Mouse (Mus musculus) kidney, embryonic 14.5 days (tissue): ENCODE data around the gene Myo18a. TPM values are rescaled to one million over a fixed set of nuclear protein-coding genes. Genes with fewer than 3 reads are reported as not detected.

ENCODE experiments used
- ATAC-seq: fragments of 200-750 bp; cut with Nextera tagmentation; 2 replicates; pipeline ENCODE4 v1.8.0; 2017; ENCODE audit warnings: moderate number of reproducible peaks, mild to moderate bottlenecking, moderate TSS enrichment, moderate library complexity; ENCODE audit not compliant: low FRiP score, low TSS enrichment
- H3K27ac ChIP-seq: fragments of 300-500 bp; sonication (generic); 2 replicates; pipeline ENCODE4 v1.5.1; 2014; ENCODE audit warnings: low read depth, mild to moderate bottlenecking, low read length, moderate library complexity, mixed read lengths
- H3K27me3 ChIP-seq: fragments of 300-500 bp; sonication (generic); 2 replicates; pipeline ENCODE4 v1.6.1; 2014; ENCODE audit warnings: mild to moderate bottlenecking, low read length; ENCODE audit not compliant: control insufficient read depth, insufficient read depth
- H3K36me3 ChIP-seq: fragments of 300-500 bp; sonication (generic); 2 replicates; pipeline ENCODE4 v1.6.1; 2014; ENCODE audit warnings: low read length, mixed read lengths; ENCODE audit not compliant: control insufficient read depth, insufficient read depth
- H3K4me1 ChIP-seq: fragments of 300-500 bp; sonication (generic); 2 replicates; pipeline ENCODE4 v1.6.1; 2014; ENCODE audit warnings: low read length, mixed read lengths; ENCODE audit not compliant: control insufficient read depth, insufficient read depth
- H3K4me2 ChIP-seq: fragments of 300-500 bp; sonication (generic); replicated peaks from 2 replicates; pipeline ENCODE4 v1.6.1; 2014; ENCODE audit warnings: low read depth, mild to moderate bottlenecking, low read length
- H3K4me3 ChIP-seq: fragments of 300-500 bp; sonication (generic); 2 replicates; pipeline ENCODE4 v1.5.1; 2014; ENCODE audit warnings: mild to moderate bottlenecking, low read length
- H3K9ac ChIP-seq: fragments of 300-500 bp; sonication (generic); 2 replicates; pipeline ENCODE4 v1.6.1; 2014; ENCODE audit warnings: low read depth, mild to moderate bottlenecking, low read length, moderate library complexity
- H3K9me3 ChIP-seq: fragments of 300-500 bp; sonication (generic); 2 replicates; pipeline ENCODE4 v1.6.1; 2016; ENCODE audit warnings: low read length; ENCODE audit not compliant: control insufficient read depth
- WGBS: fragments of 180-500 bp; shearing (Covaris S2); extraction: QIAGEN DNeasy Blood & Tissue Kit; methylation state at CpG from one replicate; pipeline ENCODE4 v1.1.7; 2014; 5-methylcytosine and 5-hydroxymethylcytosine counted together
- polyA plus RNA-seq: library from polyadenylated mRNA; unstranded; fragments of >200 nt; fragmentation: Nextera tagmentation; extraction: Ambion mirVana; gene quantifications from 2 replicates; pipeline ENCODE4 v1.2.1, GENCODE M21; 2014

The Myo18a gene
- polyA plus RNA-seq, 1 experiment from 2014 or later = 21.1 TPM

GRCm38 (mm10) chr11:77787707-77788106 is 24.7 kb downstream of the Myo18a start, which contains the start of gene Gm10277:
TSS of gene Gm10277 (minus strand) at chr11:77787747.
- H3K27ac ChIP-seq = peak within 1 kb of the TSS; percentile 90; the same call in 1 of the 2 replicates
- no peak for ATAC-seq
- H3K9me3 ChIP-seq = no peaks in the 10 kb centered on the region
- no peaks in the 10 kb centered on the region for H3K36me3 ChIP-seq
- no peaks in the 10 kb centered on the region for H3K27me3 ChIP-seq
- H3K4me3 ChIP-seq = no peak within 1 kb of the TSS
- 91% methylated on average over 5 of the region's 5 CpGs for WGBS
- H3K4me1 ChIP-seq = peaks cover 52% of the 10 kb centered on the region
- H3K4me2 ChIP-seq = no peak within 1 kb of the TSS
- no peak within 1 kb of the TSS for H3K9ac ChIP-seq

DNA sequence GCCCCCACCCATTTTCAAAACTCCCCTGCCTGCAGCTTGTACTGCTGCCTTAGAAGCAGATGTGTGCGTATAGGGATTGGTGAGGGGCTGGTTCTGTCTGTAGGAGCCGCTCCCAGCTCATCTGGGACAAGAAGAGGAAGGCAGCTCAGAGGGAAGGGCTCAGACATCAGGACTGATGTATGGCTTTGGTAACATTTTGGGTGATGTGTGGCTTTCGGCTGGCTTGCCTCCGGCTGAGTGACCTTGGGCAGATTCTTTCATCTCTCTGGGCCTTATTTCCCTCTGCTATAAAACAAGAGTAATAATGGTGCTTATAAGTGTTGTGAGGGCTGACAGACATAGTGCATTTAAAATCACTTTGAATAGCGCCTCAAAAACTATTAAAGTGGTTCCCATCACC is 26.5 kb downstream of the Myo18a start:
- no peak overlapping the region for H3K4me2 ChIP-seq
- peaks cover 41% of the 10 kb centered on the region for H3K4me1 ChIP-seq
- H3K36me3 ChIP-seq = no peaks in the 10 kb centered on the region
- H3K27me3 ChIP-seq = no peaks in the 10 kb centered on the region
- no peak for ATAC-seq
- no peak overlapping the region for H3K4me3 ChIP-seq
- H3K9ac ChIP-seq = no peak overlapping the region
- 74% methylated on average over 5 of the region's 5 CpGs for WGBS
- H3K27ac ChIP-seq = no peak overlapping the region
- H3K9me3 ChIP-seq = no peaks in the 10 kb centered on the region

GRCm38 (mm10) chr11:77790286-77790685 is 27.2 kb downstream of the Myo18a start:
- Histone ChIP-seq H3K27me3 (no peaks in the 10 kb centered on the region), H3K36me3 (no peaks in the 10 kb centered on the region), H3K4me2 (no peak overlapping the region), H3K4me3 (no peak overlapping the region), H3K4me1 (peaks cover 35% of the 10 kb centered on the region), H3K27ac (peak overlapping the region; percentile 88), H3K9ac (0 out of 2 replicates have a peak overlapping the region, but pooled peaks have one; percentile 18), H3K9me3 (no peaks in the 10 kb centered on the region)
- ATAC-seq = no peak
- WGBS = 55% methylated on average over 9 of the region's 9 CpGs

- 32% methylated on average over 8 of the region's 8 CpGs for WGBS
Observed at GRCm38 (mm10) chr11:77791241-77791727, 28.2 kb downstream of the Myo18a start.

DNA sequence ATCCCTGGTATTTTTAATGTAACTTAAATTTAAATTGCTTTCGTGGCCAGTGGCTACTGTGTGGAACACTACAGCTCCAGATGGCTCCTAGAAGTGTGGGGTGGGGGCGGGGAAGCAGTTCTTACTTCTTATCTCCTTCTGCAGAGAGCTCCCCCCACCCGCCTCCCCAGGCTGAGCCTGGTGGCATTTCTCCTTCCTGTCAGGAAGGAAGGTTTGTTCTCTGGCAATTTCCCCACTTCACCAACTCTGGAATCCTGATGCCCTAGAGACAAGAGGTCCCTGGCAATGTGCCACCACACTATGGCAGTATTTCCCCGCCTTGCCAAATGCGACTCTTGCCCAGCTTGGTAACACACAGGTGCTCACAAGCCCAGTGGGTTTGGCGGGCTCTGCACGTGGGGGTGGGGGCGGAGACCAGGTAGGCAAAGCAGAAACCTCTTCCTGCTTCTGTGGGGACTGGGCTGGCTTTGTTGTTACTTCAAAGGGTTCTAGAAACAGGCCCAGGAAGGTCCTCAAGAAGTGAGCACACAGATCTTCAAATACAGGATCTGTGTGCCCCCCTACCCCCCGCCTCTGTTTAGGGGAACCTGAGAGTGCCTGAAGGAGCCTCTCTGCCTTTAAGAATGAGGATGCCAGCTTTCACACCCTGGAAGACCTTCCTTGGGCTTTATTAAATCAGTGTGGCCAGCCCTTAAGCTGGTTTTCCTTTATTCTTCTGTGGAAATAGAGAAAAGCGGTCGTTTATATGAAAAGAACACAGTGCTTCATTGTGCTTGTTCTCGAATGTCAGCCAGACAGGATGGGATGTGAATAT is 28.9 kb downstream of the Myo18a start:
- Histone ChIP-seq H3K4me3 (no peak overlapping the region), H3K4me2 (no peak overlapping the region), H3K4me1 (peaks cover 20% of the 10 kb centered on the region), H3K9me3 (no peaks in the 10 kb centered on the region), H3K36me3 (no peaks in the 10 kb centered on the region), H3K9ac (no peak overlapping the region), H3K27me3 (no peaks in the 10 kb centered on the region), H3K27ac (peak overlapping the region; percentile 88)
- WGBS = 47% methylated on average over 12 of the region's 12 CpGs
- no peak for ATAC-seq

More at GRCm38 (mm10) chr11:77791241-77791727, 28.2 kb downstream of the Myo18a start:
- ATAC-seq = no peak
- no peaks in the 10 kb centered on the region for H3K9me3 ChIP-seq
- no peak overlapping the region for H3K4me3 ChIP-seq
- H3K9ac ChIP-seq = peak overlapping the region; percentile 18; the same call in 1 of the 2 replicates
- H3K27me3 ChIP-seq = no peaks in the 10 kb centered on the region
- peaks cover 25% of the 10 kb centered on the region for H3K4me1 ChIP-seq
- H3K36me3 ChIP-seq = no peaks in the 10 kb centered on the region
- H3K27ac ChIP-seq = peak overlapping the region; percentile 88
- H3K4me2 ChIP-seq = no peak overlapping the region

GRCm38 (mm10) chr11:77792566-77792909 is 29.5 kb downstream of the Myo18a start:
- H3K4me1 ChIP-seq = peaks cover 20% of the 10 kb centered on the region
- peak overlapping the region; percentile 79 for H3K27ac ChIP-seq
- no peak for ATAC-seq
- H3K9me3 ChIP-seq = no peaks in the 10 kb centered on the region
- no peak overlapping the region for H3K9ac ChIP-seq
- no peaks in the 10 kb centered on the region for H3K36me3 ChIP-seq
- 78% methylated on average over 7 of the region's 7 CpGs for WGBS
- H3K4me3 ChIP-seq = no peak overlapping the region
- H3K4me2 ChIP-seq = no peak overlapping the region
- H3K27me3 ChIP-seq = no peaks in the 10 kb centered on the region

GRCm38 (mm10) chr11:77793238-77793930 is 30.3 kb downstream of the Myo18a start:
- H3K4me2 ChIP-seq = peak overlapping the region; percentile 71
- ATAC-seq = peak; percentile 93

DNA sequence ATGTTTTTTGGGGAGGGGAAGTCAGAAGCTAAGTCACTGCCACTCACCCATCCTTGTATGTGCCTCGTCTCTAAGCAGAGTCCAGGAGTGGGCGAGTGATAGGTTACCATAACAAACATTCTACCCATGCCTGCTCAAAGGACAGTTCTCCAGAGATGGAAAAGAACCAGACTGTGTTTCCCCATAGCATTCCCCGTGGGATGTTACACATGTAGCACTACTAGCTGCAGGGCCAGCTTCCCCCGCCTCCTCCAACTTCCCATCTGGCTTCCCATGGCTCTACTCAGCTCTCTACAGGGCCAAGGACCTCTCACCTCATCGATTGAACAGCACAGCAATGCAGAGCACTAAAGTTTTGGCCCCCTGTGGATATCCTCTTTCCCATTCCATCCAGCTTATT is 32.2 kb downstream of the Myo18a start:
- ATAC-seq = no peak
- Histone ChIP-seq H3K36me3 (no peaks in the 10 kb centered on the region), H3K9me3 (no peaks in the 10 kb centered on the region), H3K9ac (no peak overlapping the region), H3K27me3 (no peaks in the 10 kb centered on the region), H3K4me2 (no peak overlapping the region), H3K4me1 (peaks cover 21% of the 10 kb centered on the region), H3K4me3 (no peak overlapping the region), H3K27ac (no peak overlapping the region)
- 76% methylated on average over 5 of the region's 5 CpGs for WGBS

More at GRCm38 (mm10) chr11:77793238-77793930, 30.3 kb downstream of the Myo18a start:
- Histone ChIP-seq H3K36me3 (no peaks in the 10 kb centered on the region), H3K9me3 (no peaks in the 10 kb centered on the region), H3K4me3 (peak overlapping the region; percentile 39), H3K27ac (no peak overlapping the region), H3K9ac (peak overlapping the region; percentile 57; the same call in 1 of the 2 replicates), H3K4me1 (peaks cover 20% of the 10 kb centered on the region), H3K27me3 (no peaks in the 10 kb centered on the region)
- WGBS = 4% methylated on average over 19 of the region's 19 CpGs

DNA sequence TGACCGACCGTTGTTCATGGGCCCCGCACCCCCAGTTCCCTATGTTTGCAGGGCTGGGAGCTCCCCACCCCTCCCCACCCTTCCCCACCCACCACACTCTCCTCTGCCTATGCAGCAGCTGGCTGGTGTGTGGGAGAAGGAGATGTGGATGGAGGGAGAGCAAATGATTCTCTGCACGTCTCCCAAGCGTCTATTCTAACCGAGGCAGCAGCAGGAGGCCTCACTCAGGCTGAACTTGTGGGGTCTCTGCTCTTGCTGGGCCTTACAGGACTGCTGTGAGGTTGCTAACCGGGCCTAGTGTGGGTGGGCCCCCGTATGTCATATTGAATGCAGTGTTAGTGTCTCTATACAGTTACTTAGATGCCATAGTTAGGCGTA is 37.4 kb downstream of the Myo18a start:
- Histone ChIP-seq H3K4me3 (no peak overlapping the region), H3K36me3 (no peaks in the 10 kb centered on the region), H3K27me3 (no peaks in the 10 kb centered on the region), H3K4me1 (peaks cover 11% of the 10 kb centered on the region), H3K4me2 (peak overlapping the region; percentile 8; the same call in 1 of the 2 replicates), H3K27ac (peak overlapping the region; percentile 47; the same call in 1 of the 2 replicates), H3K9ac (no peak overlapping the region), H3K9me3 (no peaks in the 10 kb centered on the region)
- 59% methylated on average over 9 of the region's 9 CpGs for WGBS
- ATAC-seq = no peak; the same call in 1 of the 2 replicates
